Mouse (Mus musculus) liver, embryonic 16.5 days (tissue): ENCODE measurements around the gene Lrrc23. TPM values are rescaled to one million over a fixed set of nuclear protein-coding genes. Genes with fewer than 3 reads are reported as not detected.

ENCODE experiments used
- ATAC-seq: fragments of 200-750 bp; cut with Nextera tagmentation; 2 replicates; pipeline ENCODE4 v1.8.0; 2017; ENCODE audit warnings: low read depth, mild to moderate bottlenecking, moderate number of reproducible peaks, moderate library complexity
- H3K27ac ChIP-seq: fragments of 300-500 bp; sonication (generic); 2 replicates; pipeline ENCODE4 v1.5.1; 2014; ENCODE audit warnings: mild to moderate bottlenecking, low read length
- H3K27me3 ChIP-seq: fragments of 300-500 bp; sonication (generic); 2 replicates; pipeline ENCODE4 v1.6.1; 2014; ENCODE audit warnings: low read depth, low read length, mixed read lengths; ENCODE audit not compliant: control insufficient read depth, insufficient read depth
- H3K36me3 ChIP-seq: fragments of 300-500 bp; sonication (generic); 2 replicates; pipeline ENCODE4 v1.6.1; 2014; ENCODE audit warnings: mild to moderate bottlenecking; ENCODE audit not compliant: control insufficient read depth, insufficient read depth
- H3K4me1 ChIP-seq: fragments of 300-500 bp; sonication (generic); 2 replicates; pipeline ENCODE4 v1.6.1; 2014; ENCODE audit warnings: low read depth, low read length, mixed read lengths; ENCODE audit not compliant: control insufficient read depth
- H3K4me2 ChIP-seq: fragments of 300-500 bp; sonication (generic); 2 replicates; pipeline ENCODE4 v1.6.1; 2014; ENCODE audit warnings: low read depth, low read length, mixed read lengths
- H3K4me3 ChIP-seq: fragments of 300-500 bp; sonication (generic); 2 replicates; pipeline ENCODE4 v1.5.1; 2014; ENCODE audit warnings: low read depth, mild to moderate bottlenecking, low read length
- H3K9ac ChIP-seq: fragments of 300-500 bp; sonication (generic); 2 replicates; pipeline ENCODE4 v1.6.1; 2014; ENCODE audit warnings: low read depth, low read length
- H3K9me3 ChIP-seq: fragments of 300-500 bp; sonication (generic); replicated peaks from 2 replicates; pipeline ENCODE4 v1.6.1; 2016; ENCODE audit warnings: low read length; ENCODE audit not compliant: control insufficient read depth
- WGBS: fragments of 180-500 bp; shearing (Covaris S2); extraction: QIAGEN DNeasy Blood & Tissue Kit; methylation state at CpG from one replicate; pipeline ENCODE4 v1.1.7; 2014; ENCODE audit not compliant: insufficient replicate concordance; 5-methylcytosine and 5-hydroxymethylcytosine counted together
- polyA plus RNA-seq: library from polyadenylated mRNA; unstranded; fragments of >200 nt; fragmentation: Nextera tagmentation; extraction: Ambion mirVana; gene quantifications from 2 replicates; pipeline ENCODE4 v1.2.1, GENCODE M21; 2015

The Lrrc23 gene
- polyA plus RNA-seq, 1 experiment from 2014 or later = not detected

DNA sequence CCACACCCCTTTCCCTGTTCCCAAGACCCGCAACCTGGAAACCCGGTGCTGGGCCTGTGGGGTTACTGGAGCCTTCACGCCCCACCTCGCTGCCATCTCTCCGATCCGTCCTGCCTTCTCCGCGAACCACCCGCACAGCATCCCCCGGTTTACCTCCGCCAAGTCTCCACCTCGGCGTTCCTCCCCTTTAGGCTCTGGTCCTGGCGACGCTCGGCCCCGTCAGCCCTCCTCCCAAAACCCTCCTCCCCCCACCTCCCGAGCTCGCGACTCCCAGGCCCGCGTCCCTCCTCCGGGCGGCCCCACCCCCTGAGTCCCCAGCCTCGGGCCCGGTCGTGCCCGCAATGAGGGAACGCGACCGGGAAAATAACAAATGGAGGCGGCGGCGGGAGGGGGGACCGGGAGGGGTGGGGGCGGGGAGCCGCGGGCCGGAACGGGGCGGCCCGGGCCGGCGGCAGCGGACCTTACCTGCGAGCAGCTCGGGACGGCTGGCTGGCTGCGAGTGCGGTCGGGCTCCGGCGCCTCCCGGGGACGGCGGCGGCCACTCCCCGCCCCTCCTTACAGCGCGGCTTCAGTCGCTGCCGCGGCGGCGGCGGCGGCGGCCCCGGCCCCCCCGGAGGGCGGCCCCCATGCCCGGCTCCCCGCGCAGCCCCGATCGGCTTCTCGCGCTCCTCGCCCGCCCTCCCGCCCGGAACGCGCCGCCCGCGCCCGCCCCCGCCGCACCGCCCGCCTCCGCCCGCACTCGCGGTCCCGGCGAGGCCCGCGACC lies 23.5 kb downstream of the Lrrc23 start, which contains the start of the genes Gm45234 and Atn1:
Gm45234 (minus strand) TSS at position 191 of the 765 bp plus-strand sequence.
Atn1 (minus strand) TSS at position 694 of the 765 bp plus-strand sequence.
- H3K4me3 ChIP-seq = peak within 1 kb of the TSS; percentile 65
- H3K27me3 ChIP-seq = peaks cover 48% of the 10 kb centered on the region
- peaks cover 6% of the 10 kb centered on the region for H3K4me1 ChIP-seq
- no peaks in the 10 kb centered on the region for H3K36me3 ChIP-seq
- H3K9me3 ChIP-seq = no peaks in the 10 kb centered on the region
- WGBS = under 1% methylated on average over 62 of the region's 100 CpGs
- peak within 1 kb of the TSS; percentile 67 for H3K27ac ChIP-seq
- peak within 1 kb of the TSS; percentile 65 for H3K9ac ChIP-seq
- peak within 1 kb of the TSS; percentile 70 for H3K4me2 ChIP-seq
- peak; percentile 69 for ATAC-seq

DNA sequence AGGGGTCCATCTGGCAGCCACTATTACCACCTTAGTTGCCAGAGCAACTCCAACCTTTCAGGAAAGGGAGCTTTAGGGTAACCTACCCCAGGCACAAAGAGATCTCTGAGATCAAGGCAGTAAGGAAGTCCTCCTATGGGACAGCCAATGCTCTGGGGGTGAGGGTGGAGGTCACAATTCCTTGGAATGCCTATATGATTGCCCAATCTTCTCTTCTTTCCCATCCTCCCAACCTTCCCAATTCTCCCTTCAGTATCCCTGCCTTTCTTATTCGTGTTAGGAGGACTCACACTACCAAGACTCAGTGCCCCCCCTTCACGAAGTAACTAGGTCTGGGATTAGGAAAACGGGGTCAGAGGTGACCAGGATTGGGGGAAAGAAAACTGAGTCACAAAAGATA lies 24.2 kb downstream of the Lrrc23 start:
- Histone ChIP-seq H3K4me2 (peak overlapping the region; percentile 70), H3K27me3 (peaks cover 48% of the 10 kb centered on the region), H3K9me3 (no peaks in the 10 kb centered on the region), H3K4me3 (peak overlapping the region; percentile 65), H3K9ac (peak overlapping the region; percentile 65; the same call in 1 of the 2 replicates), H3K4me1 (peaks cover 6% of the 10 kb centered on the region), H3K36me3 (no peaks in the 10 kb centered on the region), H3K27ac (no peak overlapping the region)
- no peak for ATAC-seq
- WGBS = 21% methylated on average over 3 of the region's 3 CpGs

DNA sequence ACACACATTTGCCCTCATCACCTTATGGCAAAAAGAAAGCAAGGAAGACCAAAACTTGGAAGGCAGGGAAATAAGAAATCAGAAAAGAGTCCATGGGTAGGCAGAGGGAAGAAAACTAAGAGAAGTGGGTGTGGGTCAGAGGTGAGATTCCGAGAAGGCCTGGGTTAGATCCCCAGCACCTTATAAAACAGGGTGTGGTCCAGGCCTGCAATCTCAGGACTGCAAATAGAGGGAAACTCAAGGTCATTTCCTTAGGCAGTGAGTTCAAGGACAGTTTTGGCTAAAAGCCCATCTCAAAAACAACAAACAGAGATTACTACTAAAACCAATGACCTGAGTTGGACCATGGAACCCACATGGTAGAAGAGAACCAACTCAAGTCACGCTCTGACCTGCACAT lies 25.7 kb downstream of the Lrrc23 start:
- no peak for ATAC-seq
- Histone ChIP-seq H3K9ac (no peak overlapping the region), H3K27me3 (peaks cover 48% of the 10 kb centered on the region), H3K4me3 (no peak overlapping the region), H3K4me2 (no peak overlapping the region), H3K27ac (no peak overlapping the region), H3K36me3 (no peaks in the 10 kb centered on the region), H3K9me3 (no peaks in the 10 kb centered on the region), H3K4me1 (peaks cover 6% of the 10 kb centered on the region)
- 62% methylated on average over 2 of the region's 2 CpGs for WGBS

DNA sequence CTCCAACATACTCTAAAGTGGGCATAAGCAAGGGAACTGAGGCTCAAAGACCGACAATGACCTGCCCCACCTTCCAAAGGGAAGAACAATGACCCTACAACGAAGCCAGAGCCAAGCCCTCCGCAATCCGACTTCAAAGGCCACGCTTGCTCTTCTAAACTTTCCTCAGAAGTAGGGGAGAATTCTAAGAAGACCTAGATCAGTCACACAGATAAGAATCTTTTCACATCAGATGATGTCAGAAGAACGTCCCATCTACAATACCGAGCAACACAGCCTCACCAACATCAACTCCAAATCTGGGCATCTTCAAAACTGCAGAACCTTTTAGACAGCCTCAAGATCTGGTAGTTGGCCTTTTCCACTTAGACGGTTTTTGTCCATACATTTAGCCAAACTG lies 29.1 kb downstream of the Lrrc23 start:
- H3K27me3 ChIP-seq = peaks cover 15% of the 10 kb centered on the region
- H3K4me3 ChIP-seq = no peak overlapping the region
- H3K4me1 ChIP-seq = peaks cover 10% of the 10 kb centered on the region
- H3K9me3 ChIP-seq = no peaks in the 10 kb centered on the region
- no peak overlapping the region for H3K9ac ChIP-seq
- H3K36me3 ChIP-seq = no peaks in the 10 kb centered on the region
- no peak overlapping the region for H3K4me2 ChIP-seq
- ATAC-seq = no peak
- no peak overlapping the region for H3K27ac ChIP-seq
- 66% methylated on average over 8 of the region's 8 CpGs for WGBS

DNA sequence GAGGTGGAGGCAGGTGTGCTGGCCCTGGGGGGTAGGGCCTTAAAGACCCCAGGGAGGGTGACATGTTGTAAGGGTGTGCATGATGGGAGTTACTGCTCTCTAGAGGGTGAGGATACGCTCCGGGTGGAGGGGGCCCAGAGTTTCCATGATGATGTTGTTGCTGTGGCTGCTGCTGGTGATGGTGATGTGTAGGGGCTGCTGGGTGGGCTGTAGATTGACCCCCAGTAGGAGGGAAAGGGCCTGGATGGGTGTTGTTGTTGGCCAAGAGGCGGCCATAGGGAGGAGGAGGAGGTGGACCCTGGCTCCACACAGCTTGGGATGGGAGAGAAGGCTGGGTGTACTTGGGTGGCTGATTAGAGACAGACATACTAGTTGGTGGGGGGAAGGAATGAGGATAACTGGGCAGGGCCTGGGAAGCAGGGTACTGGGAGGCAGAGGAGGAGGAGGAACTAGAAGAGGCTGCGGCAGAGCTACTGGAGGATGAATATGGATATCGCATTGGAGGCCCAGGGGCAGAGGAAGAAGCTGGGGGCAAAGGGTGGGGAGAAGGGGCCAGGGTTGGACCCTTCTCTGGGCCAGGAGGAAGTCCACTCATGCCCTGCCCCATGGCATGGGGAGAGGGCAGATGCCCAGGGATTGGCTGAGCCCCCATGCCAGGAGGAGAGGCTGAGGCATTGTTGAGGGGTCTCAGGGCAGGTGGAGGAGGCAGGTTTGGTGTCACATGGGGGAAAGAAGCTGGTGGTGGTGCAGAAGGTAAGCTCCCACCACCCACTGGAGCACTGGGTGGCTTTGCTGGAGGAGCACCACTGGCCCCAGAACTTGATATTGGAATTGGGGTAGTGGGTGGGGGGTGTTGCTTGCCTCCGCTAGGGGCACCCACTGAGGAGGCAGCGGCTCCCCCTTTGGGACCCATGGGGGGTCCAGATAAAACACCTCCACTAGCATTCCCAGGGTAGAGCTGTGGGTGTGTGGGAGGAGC lies 32.6 kb downstream of the Lrrc23 start:
- WGBS = 84% methylated on average over 7 of the region's 7 CpGs
- H3K9me3 ChIP-seq = no peaks in the 10 kb centered on the region
- peaks cover 16% of the 10 kb centered on the region for H3K4me1 ChIP-seq
- no peak overlapping the region for H3K27ac ChIP-seq
- no peaks in the 10 kb centered on the region for H3K27me3 ChIP-seq
- H3K9ac ChIP-seq = no peak overlapping the region; the same call in 1 of the 2 replicates
- H3K4me2 ChIP-seq = peak overlapping the region; percentile 100; the same call in 1 of the 2 replicates
- H3K4me3 ChIP-seq = no peak overlapping the region; the same call in 1 of the 2 replicates
- ATAC-seq = no peak
- no peaks in the 10 kb centered on the region for H3K36me3 ChIP-seq

DNA sequence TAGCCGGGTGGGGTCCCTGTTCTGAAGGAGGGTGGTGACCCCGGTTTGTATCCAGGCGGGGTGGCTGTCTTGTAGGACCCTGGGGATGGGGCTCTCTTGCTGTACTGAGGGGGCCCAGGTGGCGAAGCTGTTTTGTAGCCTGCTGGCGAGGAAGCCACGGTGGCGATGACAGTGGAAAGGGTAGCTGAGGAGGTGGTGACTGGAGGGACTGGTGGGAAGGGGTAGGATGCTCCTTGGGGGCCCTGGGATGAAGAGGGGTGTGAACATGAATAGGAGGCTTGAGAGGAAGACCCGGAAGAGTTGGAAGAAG lies 33.3 kb downstream of the Lrrc23 start:
- ATAC-seq = no peak
- WGBS = 24% methylated on average over 8 of the region's 8 CpGs
- peak overlapping the region; percentile 85 for H3K27ac ChIP-seq
- H3K9ac ChIP-seq = peak overlapping the region; percentile 96
- H3K9me3 ChIP-seq = no peaks in the 10 kb centered on the region
- peak overlapping the region; percentile 74 for H3K4me3 ChIP-seq
- peaks cover 21% of the 10 kb centered on the region for H3K4me1 ChIP-seq
- H3K36me3 ChIP-seq = no peaks in the 10 kb centered on the region
- H3K27me3 ChIP-seq = no peaks in the 10 kb centered on the region
- peak overlapping the region; percentile 100 for H3K4me2 ChIP-seq

DNA sequence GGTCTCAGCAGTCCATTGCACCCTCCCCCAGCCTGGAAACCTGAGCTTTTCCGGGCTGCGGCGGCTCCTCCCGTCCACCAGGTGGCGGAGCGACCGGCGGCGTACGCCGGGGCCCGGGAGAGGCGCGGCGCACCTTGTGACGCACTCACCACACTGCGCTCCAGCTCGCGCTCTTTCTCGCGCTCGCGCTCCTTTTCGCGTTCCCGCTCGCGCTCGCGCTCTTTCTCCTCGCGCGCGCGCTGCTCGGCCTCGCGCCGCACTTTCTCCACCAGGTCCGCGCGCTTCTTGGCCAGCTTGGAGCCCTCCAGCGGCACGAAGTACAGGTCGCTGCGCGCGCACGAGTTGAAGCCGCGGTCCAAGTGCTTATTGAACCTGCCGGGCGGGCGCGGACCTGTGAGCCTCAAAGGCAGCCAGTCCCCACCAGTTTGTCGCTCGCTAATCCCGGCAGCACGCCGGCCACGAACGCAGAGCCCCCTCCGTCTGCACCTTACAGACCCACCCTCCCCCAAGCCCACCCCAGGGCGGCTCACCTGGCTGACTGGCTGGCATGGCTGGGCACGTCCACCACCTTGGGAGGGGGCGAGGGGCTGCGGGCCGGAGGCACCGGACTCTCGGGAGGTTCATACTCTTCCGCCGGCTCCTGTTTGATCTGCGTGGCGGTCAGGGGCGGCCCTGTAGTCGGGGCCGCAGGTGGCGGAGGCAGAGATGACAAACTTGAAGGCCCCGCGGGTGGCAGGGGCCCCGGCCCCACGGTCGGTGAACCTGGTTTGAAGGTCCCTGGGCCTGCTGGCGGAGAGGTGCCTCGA lies 33.8 kb downstream of the Lrrc23 start:
- Histone ChIP-seq H3K9me3 (no peaks in the 10 kb centered on the region), H3K4me1 (peaks cover 21% of the 10 kb centered on the region), H3K27ac (peak overlapping the region; percentile 85), H3K4me2 (peak overlapping the region; percentile 100), H3K4me3 (peak overlapping the region; percentile 74), H3K36me3 (no peaks in the 10 kb centered on the region), H3K27me3 (no peaks in the 10 kb centered on the region), H3K9ac (peak overlapping the region; percentile 96)
- peak; percentile 83 for ATAC-seq
- WGBS = under 1% methylated on average over 84 of the region's 85 CpGs

DNA sequence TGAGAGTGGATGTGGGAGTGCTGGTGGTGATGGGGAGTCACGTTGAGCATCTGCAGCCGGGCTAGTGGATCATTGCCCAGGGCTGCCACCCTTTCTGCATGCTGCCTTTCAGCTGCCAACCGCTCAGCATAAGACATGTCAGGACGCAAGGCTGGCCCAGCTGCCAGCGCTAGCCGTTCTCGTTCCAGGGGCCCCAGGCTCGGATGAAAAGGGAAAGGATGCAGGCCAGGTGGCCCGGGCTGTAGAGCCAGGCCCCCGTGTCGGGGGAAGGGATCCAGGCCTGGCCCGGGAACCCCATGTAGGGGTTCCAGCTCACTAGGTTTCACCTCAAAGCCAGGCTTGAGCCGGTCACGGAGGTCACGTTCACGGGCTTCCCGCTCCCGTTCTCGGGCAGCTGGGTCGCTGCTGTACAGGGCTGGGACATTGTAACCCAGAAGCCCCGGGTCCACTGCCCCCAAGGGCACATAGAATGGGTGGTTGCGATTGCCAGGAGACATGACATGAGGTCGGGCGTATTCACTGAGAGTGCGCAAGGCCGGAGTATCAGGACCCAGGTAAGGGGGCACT lies 34.7 kb downstream of the Lrrc23 start:
- Histone ChIP-seq H3K9ac (peak overlapping the region; percentile 35; the same call in 1 of the 2 replicates), H3K9me3 (no peaks in the 10 kb centered on the region), H3K4me2 (peak overlapping the region; percentile 100), H3K4me3 (peak overlapping the region; percentile 74), H3K36me3 (no peaks in the 10 kb centered on the region), H3K4me1 (peaks cover 29% of the 10 kb centered on the region), H3K27ac (0 out of 2 replicates have a peak overlapping the region, but pooled peaks have one; percentile 10), H3K27me3 (no peaks in the 10 kb centered on the region)
- 75% methylated on average over 26 of the region's 26 CpGs for WGBS
- ATAC-seq = no peak
